Mouse (Mus musculus) liver, postnatal 0 days (tissue): ENCODE results near the gene Gng8.

Experiments used
- CTCF ChIP-seq: sonication (generic); IDR thresholded peaks from 2 replicates; pipeline ENCODE4 v1.5.1; 2016; ENCODE audit warnings: antibody characterized with exemption, low read depth
- EP300 ChIP-seq: IDR thresholded peaks from 2 replicates; pipeline ENCODE4 v1.6.1; 2016; ENCODE audit warnings: antibody characterized with exemption, low read depth, mild to moderate bottlenecking

DNA sequence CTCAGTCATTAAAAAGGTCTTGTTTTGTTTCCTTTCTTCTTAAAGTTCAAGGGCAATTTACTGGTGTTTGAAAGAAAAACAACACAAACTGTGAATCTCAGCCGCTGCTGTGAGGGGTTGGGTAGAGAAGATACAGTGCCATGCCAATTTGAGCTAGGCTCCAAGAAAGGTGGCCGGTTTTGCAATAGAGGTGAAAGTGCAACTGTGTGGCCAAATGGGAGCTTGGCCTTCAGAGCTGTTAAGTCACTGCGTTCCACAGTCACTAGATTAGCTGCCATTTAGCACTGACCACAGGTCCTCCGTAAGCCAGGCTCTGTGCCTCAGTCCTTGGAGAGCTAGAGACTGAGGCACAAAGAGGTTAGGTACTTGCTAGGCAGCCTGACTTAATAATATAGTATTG is 40.0 kb upstream of the Gng8 start:
- TF ChIP-seq CTCF: no peak
- TF ChIP-seq EP300: no peak
